Mouse (Mus musculus) midbrain, embryonic 14.5 days (tissue): ENCODE measurements around the gene Bpi. TPM values are rescaled to one million over a fixed set of nuclear protein-coding genes. Genes with fewer than 3 reads are reported as not detected.

Experiments used
- ATAC-seq: fragments of 200-750 bp; cut with Nextera tagmentation; 2 replicates; pipeline ENCODE4 v1.8.0; 2017; ENCODE audit warnings: moderate number of reproducible peaks, moderate library complexity; ENCODE audit not compliant: low FRiP score, low TSS enrichment
- DNase-seq: peaks from one replicate; pipeline ENCODE4 v3.0.0-alpha.2; 2015
- H3K27ac ChIP-seq: fragments of 300-500 bp; sonication (generic); replicated peaks from 2 replicates; pipeline ENCODE4 v1.5.1; 2014; ENCODE audit warnings: mild to moderate bottlenecking, low read depth, low read length, moderate library complexity
- H3K27me3 ChIP-seq: fragments of 300-500 bp; sonication (generic); 2 replicates; pipeline ENCODE4 v1.6.1; 2014; ENCODE audit warnings: low read length, control low read depth, mixed read lengths; ENCODE audit not compliant: control insufficient read depth, insufficient read depth
- H3K36me3 ChIP-seq: fragments of 300-500 bp; sonication (generic); 2 replicates; pipeline ENCODE4 v1.6.1; 2014; ENCODE audit warnings: low read length, control low read depth; ENCODE audit not compliant: control insufficient read depth, insufficient read depth
- H3K4me1 ChIP-seq: fragments of 300-500 bp; sonication (generic); 2 replicates; pipeline ENCODE4 v1.6.1; 2014; ENCODE audit warnings: mild to moderate bottlenecking, antibody characterized with exemption, low read length, control low read depth; ENCODE audit not compliant: control insufficient read depth, insufficient read depth
- H3K4me2 ChIP-seq: fragments of 300-500 bp; sonication (generic); 2 replicates; pipeline ENCODE4 v1.6.1; 2014; ENCODE audit warnings: mild to moderate bottlenecking, low read length, moderate library complexity
- H3K4me3 ChIP-seq: fragments of 300-500 bp; sonication (generic); replicated peaks from 2 replicates; pipeline ENCODE4 v1.5.1; 2014; ENCODE audit warnings: low read depth, low read length
- H3K9ac ChIP-seq: fragments of 300-500 bp; sonication (generic); replicated peaks from 2 replicates; pipeline ENCODE4 v1.6.1; 2014; ENCODE audit warnings: mild to moderate bottlenecking, low read length, moderate library complexity
- H3K9me3 ChIP-seq: fragments of 300-500 bp; sonication (generic); 2 replicates; pipeline ENCODE4 v1.6.1; 2016; ENCODE audit warnings: low read length, control low read depth, mixed read lengths; ENCODE audit not compliant: control insufficient read depth
- WGBS: fragments of 180-500 bp; shearing (Covaris S2); extraction: QIAGEN DNeasy Blood & Tissue Kit; methylation state at CpG from one replicate; pipeline ENCODE4 v1.1.7; 2014; 5-methylcytosine and 5-hydroxymethylcytosine counted together
- polyA plus RNA-seq: library from polyadenylated mRNA; unstranded; fragments of >200 nt; fragmentation: Nextera tagmentation; extraction: Ambion mirVana; gene quantifications from 2 replicates; pipeline ENCODE4 v1.2.1, GENCODE M21; 2014

The Bpi gene
- polyA plus RNA-seq, 1 experiment from 2014 or later, result not detected

DNA sequence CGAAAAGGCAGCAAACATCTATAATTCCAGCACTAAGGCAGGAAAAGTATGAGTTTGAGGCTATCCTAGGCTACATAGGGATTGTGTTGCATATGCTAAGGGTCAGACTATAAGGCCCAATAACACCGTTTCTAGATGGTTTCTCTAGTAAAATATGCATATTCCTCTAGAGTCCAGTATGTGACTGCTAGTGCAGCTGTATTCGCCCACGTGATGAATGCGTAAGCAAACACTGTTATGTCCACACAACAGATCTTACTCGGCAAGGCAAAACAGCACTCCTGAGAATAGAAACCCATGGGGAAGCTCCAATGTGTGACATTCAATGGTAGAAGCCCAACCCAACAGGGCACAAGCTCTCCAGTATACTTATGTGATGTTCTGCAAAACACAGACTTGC, 10.0 kb upstream of the Bpi start:
- WGBS, result 86% methylated on average over 6 of the region's 6 CpGs
- Histone ChIP-seq H3K4me1 (no peaks in the 10 kb centered on the region), H3K27ac (no peak overlapping the region), H3K4me3 (no peak overlapping the region), H3K36me3 (no peaks in the 10 kb centered on the region), H3K9me3 (no peaks in the 10 kb centered on the region), H3K27me3 (no peaks in the 10 kb centered on the region), H3K4me2 (no peak overlapping the region), H3K9ac (no peak overlapping the region)
- ATAC-seq (no peak), DNase-seq (no peak)

DNA sequence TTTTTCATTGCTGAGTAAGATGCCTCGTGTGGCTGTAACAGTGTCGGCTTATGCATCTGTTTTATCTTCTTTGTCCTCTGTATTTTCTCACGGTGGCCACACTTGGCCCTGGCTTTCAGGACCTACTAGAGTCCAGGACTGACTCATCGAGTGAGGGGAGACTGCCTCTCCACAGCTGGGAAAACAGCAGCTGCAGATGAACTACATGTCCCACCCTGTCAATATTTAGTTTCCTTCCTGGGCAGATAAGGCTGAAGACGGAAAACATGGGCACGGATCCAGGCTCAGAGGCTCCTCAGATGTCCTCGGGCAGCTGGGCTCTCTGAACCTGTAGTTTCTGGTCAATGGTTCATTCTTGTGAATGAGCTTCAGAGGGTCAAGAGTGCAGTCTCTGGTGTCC, 9.6 kb upstream of the Bpi start:
- Histone ChIP-seq H3K27ac (no peak overlapping the region), H3K4me3 (no peak overlapping the region), H3K27me3 (no peaks in the 10 kb centered on the region), H3K9me3 (no peaks in the 10 kb centered on the region), H3K9ac (no peak overlapping the region), H3K36me3 (no peaks in the 10 kb centered on the region), H3K4me2 (no peak overlapping the region), H3K4me1 (no peaks in the 10 kb centered on the region)
- 77% methylated on average over 7 of the region's 7 CpGs for WGBS
- ATAC-seq (no peak), DNase-seq (no peak)

- Histone ChIP-seq H3K9me3 (no peaks in the 10 kb centered on the region), H3K4me2 (no peak overlapping the region), H3K27me3 (no peaks in the 10 kb centered on the region), H3K4me1 (no peaks in the 10 kb centered on the region), H3K27ac (no peak overlapping the region), H3K9ac (no peak overlapping the region), H3K4me3 (no peak overlapping the region), H3K36me3 (no peaks in the 10 kb centered on the region)
- ATAC-seq, result no peak
- no peak for DNase-seq
- 85% methylated on average over 4 of the region's 4 CpGs for WGBS
Observed at GRCm38 (mm10) chr2:158250558-158250957, 7.3 kb upstream of the Bpi start.

DNA sequence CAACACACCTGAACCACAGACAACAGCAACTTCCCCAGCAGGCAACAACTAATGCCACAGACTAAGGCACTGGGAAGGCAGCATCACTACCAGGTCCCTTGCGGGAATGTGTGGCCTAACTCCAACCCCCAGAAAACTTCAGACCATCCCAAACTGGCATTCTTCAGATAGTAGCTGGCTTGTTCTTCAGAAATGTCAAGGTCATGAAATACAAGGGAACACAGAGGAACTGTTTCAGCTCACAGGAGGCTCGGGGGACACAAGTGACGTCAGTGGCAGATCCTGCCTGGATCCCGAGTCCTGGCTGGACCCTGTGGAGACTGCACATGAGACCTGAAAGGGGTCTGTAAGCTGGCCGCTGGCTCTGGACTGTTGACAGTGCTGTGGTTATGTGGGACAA, 4.1 kb upstream of the Bpi start:
- no peak overlapping the region for H3K4me2 ChIP-seq
- WGBS, result 74% methylated on average over 5 of the region's 5 CpGs
- ATAC-seq (no peak), DNase-seq (no peak)
- H3K9me3 ChIP-seq, result no peaks in the 10 kb centered on the region
- no peak overlapping the region for H3K4me3 ChIP-seq
- H3K27ac ChIP-seq, result no peak overlapping the region
- H3K36me3 ChIP-seq, result no peaks in the 10 kb centered on the region
- H3K9ac ChIP-seq, result no peak overlapping the region
- no peaks in the 10 kb centered on the region for H3K27me3 ChIP-seq
- no peaks in the 10 kb centered on the region for H3K4me1 ChIP-seq

- Histone ChIP-seq H3K36me3 (no peaks in the 10 kb centered on the region), H3K27ac (no peak overlapping the region), H3K4me1 (no peaks in the 10 kb centered on the region), H3K4me3 (no peak overlapping the region), H3K9ac (no peak overlapping the region), H3K9me3 (no peaks in the 10 kb centered on the region), H3K27me3 (no peaks in the 10 kb centered on the region), H3K4me2 (no peak overlapping the region)
- DNase-seq (peak; percentile 31), ATAC-seq (no peak)
- WGBS, result 6% methylated on average over 5 of the region's 5 CpGs
Observed at GRCm38 (mm10) chr2:158256894-158257293, 1.0 kb upstream of the Bpi start.

DNA sequence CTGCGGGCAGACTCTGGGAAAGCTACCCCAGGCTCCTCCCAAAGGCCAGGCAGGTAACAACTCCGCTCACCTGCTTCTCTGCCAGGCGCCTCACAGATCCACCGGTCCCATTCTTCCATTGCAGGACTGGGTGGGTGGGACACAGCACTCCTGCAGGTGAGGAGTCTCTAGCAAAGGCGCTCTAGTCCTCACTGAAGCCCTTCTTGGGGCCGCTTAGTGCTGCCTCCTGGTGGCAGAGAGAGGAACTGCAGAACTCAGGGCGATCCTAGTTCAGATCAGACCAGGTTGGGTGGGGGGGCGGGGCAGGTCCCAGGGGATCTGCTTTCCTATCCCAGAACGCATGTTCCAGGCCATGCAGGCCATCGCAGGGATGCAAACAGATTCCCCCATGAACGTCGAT, 887 bp downstream of the Bpi start:
- WGBS, result 16% methylated on average over 12 of the region's 12 CpGs
- no peak for ATAC-seq
- Histone ChIP-seq H3K36me3 (no peaks in the 10 kb centered on the region), H3K27ac (no peak overlapping the region), H3K4me1 (no peaks in the 10 kb centered on the region), H3K4me3 (no peak overlapping the region), H3K4me2 (no peak overlapping the region), H3K9me3 (no peaks in the 10 kb centered on the region), H3K27me3 (no peaks in the 10 kb centered on the region), H3K9ac (no peak overlapping the region)
- DNase-seq, result peak; percentile 79

GRCm38 (mm10) chr2:158259498-158259897, 1.6 kb downstream of the Bpi start:
- Histone ChIP-seq H3K9ac (no peak overlapping the region), H3K27ac (no peak overlapping the region), H3K4me1 (no peaks in the 10 kb centered on the region), H3K4me3 (no peak overlapping the region), H3K9me3 (no peaks in the 10 kb centered on the region), H3K27me3 (no peaks in the 10 kb centered on the region), H3K4me2 (no peak overlapping the region), H3K36me3 (no peaks in the 10 kb centered on the region)
- ATAC-seq (no peak), DNase-seq (no peak)
- WGBS, result 77% methylated on average over 8 of the region's 8 CpGs

DNA sequence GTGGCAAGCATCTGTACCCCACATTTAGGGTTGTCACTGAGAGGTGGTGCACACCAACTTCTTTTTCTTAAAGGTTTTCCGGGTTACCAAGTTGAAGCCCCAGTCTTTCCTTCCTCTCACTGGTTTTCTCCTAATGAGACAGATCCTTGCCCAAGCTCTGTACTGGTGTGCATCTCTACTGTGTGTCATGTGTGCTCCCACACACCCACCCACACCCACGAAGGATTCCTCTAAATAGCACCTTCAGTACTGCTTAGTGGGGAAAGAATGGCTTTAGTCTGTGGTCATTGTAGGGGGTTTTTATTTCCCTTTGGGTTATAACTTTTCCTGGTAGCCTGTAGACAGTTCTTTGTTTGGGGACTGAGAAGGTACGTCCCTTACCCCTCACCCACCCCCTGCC, 7.0 kb downstream of the Bpi start:
- H3K9me3 ChIP-seq, result no peaks in the 10 kb centered on the region
- no peak overlapping the region for H3K9ac ChIP-seq
- 79% methylated on average over 3 of the region's 3 CpGs for WGBS
- H3K36me3 ChIP-seq, result no peaks in the 10 kb centered on the region
- H3K4me3 ChIP-seq, result no peak overlapping the region
- no peak overlapping the region for H3K4me2 ChIP-seq
- ATAC-seq, result no peak
- H3K27me3 ChIP-seq, result no peaks in the 10 kb centered on the region
- no peaks in the 10 kb centered on the region for H3K4me1 ChIP-seq
- no peak overlapping the region for H3K27ac ChIP-seq
- DNase-seq, result no peak

- Histone ChIP-seq H3K27me3 (no peaks in the 10 kb centered on the region), H3K27ac (no peak overlapping the region), H3K4me3 (no peak overlapping the region), H3K36me3 (no peaks in the 10 kb centered on the region), H3K4me1 (no peaks in the 10 kb centered on the region), H3K9me3 (no peaks in the 10 kb centered on the region), H3K4me2 (no peak overlapping the region), H3K9ac (no peak overlapping the region)
- 70% methylated on average over 8 of the region's 8 CpGs for WGBS
- ATAC-seq (no peak), DNase-seq (no peak)
Observed at GRCm38 (mm10) chr2:158270017-158270416, 12.1 kb downstream of the Bpi start.
